Mouse (Mus musculus): ENCODE data around the gene Sec62. TPM values are rescaled to one million over a fixed set of nuclear protein-coding genes. Genes with fewer than 3 reads are reported as not detected.
A peak's percentile ranks its signal among the peaks of the same experiment; 100 is the strongest.

Sec62 gene
- polyA plus RNA-seq, 1 experiment from 2014 or later = 72.1 TPM

DNA sequence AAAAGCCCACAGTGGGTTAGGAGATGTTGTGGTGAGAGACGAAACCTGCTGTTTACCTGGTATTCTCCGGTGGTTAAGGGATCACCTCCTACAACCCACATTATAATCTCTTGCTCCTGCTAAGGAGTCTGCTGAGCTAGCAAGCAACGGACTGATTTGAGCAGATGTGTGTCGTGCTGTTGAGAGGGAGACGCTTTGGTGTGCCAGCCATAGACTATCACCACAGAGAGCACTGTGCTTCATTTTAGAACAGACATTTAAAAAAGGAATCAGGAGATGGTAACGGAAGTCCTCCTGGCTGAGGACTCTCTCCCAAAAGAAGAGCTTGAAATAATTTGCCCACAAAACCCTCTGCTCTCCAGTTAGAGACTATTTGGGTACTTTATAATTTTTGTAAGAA lies 25.4 kb upstream of the Sec62 start:
- H3K9ac ChIP-seq (ENCODE audit: low read length) = no peak overlapping the region
- DNase-seq (ENCODE audit: low spot score) = no peak
- no peaks in the 10 kb centered on the region for H3K9me3 ChIP-seq (ENCODE audit: control insufficient read depth, low read length)
- no peak overlapping the region for H3K4me2 ChIP-seq (ENCODE audit: low read depth, severe bottlenecking)
- ATAC-seq (ENCODE audit: insufficient number of reproducible peaks, low FRiP score, low TSS enrichment, low read depth) = no peak
- no peak overlapping the region for H3K4me3 ChIP-seq (ENCODE audit: low read depth, low read length)
- H3K27ac ChIP-seq (replicated peaks; ENCODE audit: low read depth, low read length) = no peak overlapping the region
- no peaks in the 10 kb centered on the region for H3K4me1 ChIP-seq (ENCODE audit: control insufficient read depth, insufficient read depth, low read length)
- WGBS = 92% methylated on average over 6 of the region's 6 CpGs
- H3K27me3 ChIP-seq (ENCODE audit: control insufficient read depth, insufficient read depth, low read length) = no peaks in the 10 kb centered on the region
- no peaks in the 10 kb centered on the region for H3K36me3 ChIP-seq (ENCODE audit: control insufficient read depth, insufficient read depth, low read length)

DNA sequence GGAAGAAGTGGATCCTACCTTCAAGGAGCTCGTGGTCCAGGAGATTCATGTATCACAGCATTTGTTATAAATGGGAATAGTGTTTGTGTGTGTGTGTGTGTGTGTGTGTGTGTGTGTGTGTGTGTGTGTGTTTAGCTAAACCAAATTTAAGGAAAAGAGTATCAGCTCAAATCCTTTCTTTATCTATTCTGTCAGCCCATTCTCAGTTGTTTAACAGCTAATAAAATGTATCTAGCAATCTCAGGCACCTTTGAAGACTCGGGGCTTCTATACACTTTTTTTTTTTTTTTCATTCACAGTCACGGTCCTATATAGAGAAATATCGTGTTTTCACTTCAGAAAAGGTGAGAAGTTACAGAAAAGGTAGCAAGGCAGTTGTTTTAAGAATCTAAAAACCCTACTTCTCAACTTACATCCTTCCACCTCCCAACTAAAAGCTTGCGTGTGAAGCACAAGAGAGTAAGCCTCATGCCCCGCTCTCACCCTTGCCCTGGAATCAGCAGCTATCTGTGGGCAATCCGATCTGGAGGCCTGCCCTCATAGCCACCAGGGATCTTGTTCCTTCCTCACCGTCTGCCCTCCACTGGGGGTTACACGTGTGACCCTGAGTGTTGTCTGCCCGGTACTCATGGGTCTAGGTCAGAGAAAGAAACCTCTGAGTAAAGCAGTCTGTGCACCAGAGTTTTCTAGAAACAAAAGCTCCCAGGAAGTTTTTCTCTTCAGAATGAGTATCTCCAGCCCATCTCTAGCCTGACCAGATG lies 22.7 kb upstream of the Sec62 start:
- no peaks in the 10 kb centered on the region for H3K36me3 ChIP-seq (ENCODE audit: control insufficient read depth, insufficient read depth, low read length)
- no peak overlapping the region for H3K4me3 ChIP-seq (ENCODE audit: low read depth, low read length)
- no peaks in the 10 kb centered on the region for H3K4me1 ChIP-seq (ENCODE audit: control insufficient read depth, insufficient read depth, low read length)
- H3K27me3 ChIP-seq (ENCODE audit: control insufficient read depth, insufficient read depth, low read length) = no peaks in the 10 kb centered on the region
- H3K9me3 ChIP-seq (ENCODE audit: control insufficient read depth, low read length) = no peaks in the 10 kb centered on the region
- DNase-seq (ENCODE audit: low spot score) = no peak
- WGBS = 61% methylated on average over 10 of the region's 10 CpGs
- H3K9ac ChIP-seq (ENCODE audit: low read length) = no peak overlapping the region
- ATAC-seq (ENCODE audit: insufficient number of reproducible peaks, low FRiP score, low TSS enrichment, low read depth) = no peak
- H3K27ac ChIP-seq (replicated peaks; ENCODE audit: low read depth, low read length) = no peak overlapping the region
- H3K4me2 ChIP-seq (ENCODE audit: low read depth, severe bottlenecking) = no peak overlapping the region

DNA sequence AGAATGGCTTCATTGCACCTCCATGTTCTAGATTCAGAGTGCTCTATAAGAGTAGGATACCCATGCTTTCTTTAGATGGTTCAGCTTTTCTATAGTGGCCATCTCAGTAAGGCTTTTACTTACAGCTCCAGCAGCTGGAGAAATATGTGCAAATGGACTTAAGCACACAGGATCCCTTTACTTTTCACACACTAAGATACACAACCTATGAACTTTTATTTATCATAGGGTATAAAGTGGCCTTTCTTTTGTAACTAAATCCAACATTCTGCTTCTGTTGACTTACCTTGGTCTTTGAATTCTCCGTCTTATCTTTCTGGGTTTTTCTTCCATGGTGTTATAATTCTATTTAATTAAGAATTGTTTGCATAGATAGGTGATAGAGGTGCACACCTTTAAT lies 21.1 kb upstream of the Sec62 start:
- Histone ChIP-seq H3K36me3 (ENCODE audit: control insufficient read depth, insufficient read depth, low read length) (no peaks in the 10 kb centered on the region), H3K27me3 (ENCODE audit: control insufficient read depth, insufficient read depth, low read length) (no peaks in the 10 kb centered on the region), H3K4me1 (ENCODE audit: control insufficient read depth, insufficient read depth, low read length) (no peaks in the 10 kb centered on the region), H3K4me2 (ENCODE audit: low read depth, severe bottlenecking) (no peak overlapping the region), H3K9ac (ENCODE audit: low read length) (no peak overlapping the region), H3K9me3 (ENCODE audit: control insufficient read depth, low read length) (no peaks in the 10 kb centered on the region), H3K27ac (replicated peaks; ENCODE audit: low read depth, low read length) (no peak overlapping the region), H3K4me3 (ENCODE audit: low read depth, low read length) (no peak overlapping the region)
- WGBS = 94% methylated on average over 1 of the region's 1 CpGs
- DNase-seq (ENCODE audit: low spot score) = no peak
- no peak for ATAC-seq (ENCODE audit: insufficient number of reproducible peaks, low FRiP score, low TSS enrichment, low read depth)

DNA sequence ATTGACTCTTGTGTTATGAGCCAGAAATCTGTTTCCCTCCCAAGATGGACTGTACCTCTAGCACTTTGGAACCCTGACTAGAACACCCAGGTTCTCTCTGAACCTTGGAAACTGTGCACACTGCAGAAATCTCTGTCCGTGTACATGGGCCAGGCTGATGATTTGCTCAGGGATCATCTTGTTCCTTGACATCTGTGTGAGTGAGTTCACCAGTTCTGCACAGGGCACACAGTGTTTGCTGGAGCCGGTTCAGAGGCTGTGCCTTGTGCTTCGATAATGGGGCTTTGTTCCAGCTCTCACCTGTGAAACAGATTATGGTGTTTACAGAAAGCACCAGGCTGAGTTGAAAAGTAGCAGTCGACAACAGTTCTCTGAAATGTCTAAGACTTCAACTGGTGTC lies 20.0 kb upstream of the Sec62 start:
- H3K9me3 ChIP-seq (ENCODE audit: control insufficient read depth, low read length) = no peaks in the 10 kb centered on the region
- no peak overlapping the region for H3K27ac ChIP-seq (replicated peaks; ENCODE audit: low read depth, low read length)
- no peaks in the 10 kb centered on the region for H3K4me1 ChIP-seq (ENCODE audit: control insufficient read depth, insufficient read depth, low read length)
- H3K27me3 ChIP-seq (ENCODE audit: control insufficient read depth, insufficient read depth, low read length) = no peaks in the 10 kb centered on the region
- DNase-seq (ENCODE audit: low spot score) = no peak
- H3K9ac ChIP-seq (ENCODE audit: low read length) = no peak overlapping the region
- WGBS = 71% methylated on average over 4 of the region's 4 CpGs
- no peaks in the 10 kb centered on the region for H3K36me3 ChIP-seq (ENCODE audit: control insufficient read depth, insufficient read depth, low read length)
- no peak overlapping the region for H3K4me2 ChIP-seq (ENCODE audit: low read depth, severe bottlenecking)
- ATAC-seq (ENCODE audit: insufficient number of reproducible peaks, low FRiP score, low TSS enrichment, low read depth) = no peak
- H3K4me3 ChIP-seq (ENCODE audit: low read depth, low read length) = no peak overlapping the region

- 87% methylated on average over 5 of the region's 5 CpGs for WGBS
- Histone ChIP-seq H3K27me3 (ENCODE audit: control insufficient read depth, insufficient read depth, low read length) (no peaks in the 10 kb centered on the region), H3K4me2 (ENCODE audit: low read depth, severe bottlenecking) (no peak overlapping the region), H3K9ac (ENCODE audit: low read length) (no peak overlapping the region), H3K36me3 (ENCODE audit: control insufficient read depth, insufficient read depth, low read length) (no peaks in the 10 kb centered on the region), H3K4me1 (ENCODE audit: control insufficient read depth, insufficient read depth, low read length) (no peaks in the 10 kb centered on the region), H3K4me3 (ENCODE audit: low read depth, low read length) (no peak overlapping the region), H3K27ac (replicated peaks; ENCODE audit: low read depth, low read length) (no peak overlapping the region), H3K9me3 (ENCODE audit: control insufficient read depth, low read length) (no peaks in the 10 kb centered on the region)
- ATAC-seq (ENCODE audit: insufficient number of reproducible peaks, low FRiP score, low TSS enrichment, low read depth) = no peak
- no peak for DNase-seq (ENCODE audit: low spot score)
Measured at GRCm38 (mm10) chr3:30774677-30775076, 18.0 kb upstream of the Sec62 start.

DNA sequence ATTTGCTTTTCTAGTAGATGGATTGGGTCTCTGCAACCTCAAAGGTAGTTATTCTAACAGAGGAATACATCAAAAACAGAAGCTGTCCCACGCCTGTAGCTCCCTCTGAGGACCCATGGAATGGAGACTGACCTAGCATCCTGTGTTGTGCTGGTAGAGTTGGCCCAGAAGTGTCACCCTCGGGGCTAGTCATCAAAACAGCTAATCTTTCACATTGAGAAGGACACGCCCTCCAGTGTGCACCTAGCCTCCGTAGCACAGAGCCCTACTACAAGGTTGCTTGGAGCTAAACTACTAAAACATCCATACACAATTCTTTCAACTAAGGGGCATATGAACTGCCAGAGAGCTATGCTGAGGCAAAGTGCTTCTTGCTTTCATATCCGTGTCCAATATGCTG lies 14.7 kb upstream of the Sec62 start:
- ATAC-seq (ENCODE audit: insufficient number of reproducible peaks, low FRiP score, low TSS enrichment, low read depth) (no peak), DNase-seq (ENCODE audit: low spot score) (no peak)
- Histone ChIP-seq H3K27me3 (ENCODE audit: control insufficient read depth, insufficient read depth, low read length) (no peaks in the 10 kb centered on the region), H3K4me3 (ENCODE audit: low read depth, low read length) (no peak overlapping the region), H3K9ac (ENCODE audit: low read length) (no peak overlapping the region), H3K4me2 (ENCODE audit: low read depth, severe bottlenecking) (no peak overlapping the region), H3K36me3 (ENCODE audit: control insufficient read depth, insufficient read depth, low read length) (no peaks in the 10 kb centered on the region), H3K4me1 (ENCODE audit: control insufficient read depth, insufficient read depth, low read length) (no peaks in the 10 kb centered on the region), H3K9me3 (ENCODE audit: control insufficient read depth, low read length) (no peaks in the 10 kb centered on the region), H3K27ac (replicated peaks; ENCODE audit: low read depth, low read length) (no peak overlapping the region)
- 71% methylated on average over 5 of the region's 5 CpGs for WGBS

GRCm38 (mm10) chr3:30788531-30788930 lies 4.1 kb upstream of the Sec62 start:
- no peaks in the 10 kb centered on the region for H3K9me3 ChIP-seq (ENCODE audit: control insufficient read depth, low read length)
- ATAC-seq (ENCODE audit: insufficient number of reproducible peaks, low FRiP score, low TSS enrichment, low read depth) (no peak), DNase-seq (ENCODE audit: low spot score) (no peak)
- no peak overlapping the region for H3K4me3 ChIP-seq (ENCODE audit: low read depth, low read length)
- H3K27me3 ChIP-seq (ENCODE audit: control insufficient read depth, insufficient read depth, low read length) = no peaks in the 10 kb centered on the region
- H3K36me3 ChIP-seq (ENCODE audit: control insufficient read depth, insufficient read depth, low read length) = no peaks in the 10 kb centered on the region
- no peak overlapping the region for H3K27ac ChIP-seq (replicated peaks; ENCODE audit: low read depth, low read length)
- no peak overlapping the region for H3K9ac ChIP-seq (ENCODE audit: low read length)
- H3K4me1 ChIP-seq (ENCODE audit: control insufficient read depth, insufficient read depth, low read length) = no peaks in the 10 kb centered on the region
- 39% methylated on average over 5 of the region's 5 CpGs for WGBS
- no peak overlapping the region for H3K4me2 ChIP-seq (ENCODE audit: low read depth, severe bottlenecking)

- ATAC-seq (ENCODE audit: insufficient number of reproducible peaks, low FRiP score, low TSS enrichment, low read depth) = peak; percentile 80
- under 1% methylated on average over 48 of the region's 75 CpGs for WGBS
- peak overlapping the region; percentile 67 for H3K4me2 ChIP-seq (ENCODE audit: low read depth, severe bottlenecking)
- no peaks in the 10 kb centered on the region for H3K36me3 ChIP-seq (ENCODE audit: control insufficient read depth, insufficient read depth, low read length)
- H3K9ac ChIP-seq (ENCODE audit: low read length) = peak overlapping the region; percentile 98
- H3K27me3 ChIP-seq (ENCODE audit: control insufficient read depth, insufficient read depth, low read length) = no peaks in the 10 kb centered on the region
- peak overlapping the region; percentile 90 for H3K27ac ChIP-seq (replicated peaks; ENCODE audit: low read depth, low read length)
- no peaks in the 10 kb centered on the region for H3K9me3 ChIP-seq (ENCODE audit: control insufficient read depth, low read length)
- peak; percentile 68 for DNase-seq (ENCODE audit: low spot score)
- no peaks in the 10 kb centered on the region for H3K4me1 ChIP-seq (ENCODE audit: control insufficient read depth, insufficient read depth, low read length)
- H3K4me3 ChIP-seq (ENCODE audit: low read depth, low read length) = peak overlapping the region; percentile 94
Measured at GRCm38 (mm10) chr3:30793403-30794221, 937 bp downstream of the Sec62 start.

Data from limb, embryonic 11.5 days (tissue).